Mouse (Mus musculus): ENCODE data around the gene Batf.

Gene Batf

DNA sequence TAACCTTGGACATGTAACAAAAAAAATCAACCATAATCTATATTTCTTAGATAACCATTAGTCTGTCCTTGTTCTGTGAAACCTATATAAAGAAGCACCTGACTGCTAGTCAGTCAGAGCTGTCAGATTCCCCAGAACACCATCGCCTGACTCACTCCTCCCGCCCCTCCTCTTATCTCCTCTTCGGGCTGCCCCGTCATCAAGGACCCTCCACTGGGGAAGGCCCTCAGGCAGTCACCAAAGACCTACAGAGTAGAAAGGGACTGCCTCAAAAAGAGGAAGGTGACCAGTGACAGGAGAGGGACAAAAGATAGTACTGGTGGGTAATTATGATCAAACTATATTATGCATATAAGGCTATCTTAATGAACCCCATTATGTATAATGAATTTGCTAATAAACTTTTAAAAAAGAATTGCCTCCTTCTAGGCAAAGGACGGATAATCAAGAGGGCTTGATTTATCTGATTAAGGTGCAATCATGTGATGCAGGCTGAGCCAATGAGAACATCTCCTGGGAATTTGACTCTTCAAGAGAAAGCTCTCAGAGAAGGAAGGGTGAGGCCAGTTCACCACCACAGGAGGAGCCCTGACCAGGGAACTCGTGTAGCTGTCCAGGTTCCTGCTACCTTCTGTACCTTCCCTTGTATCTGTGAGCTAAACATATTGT is 40.4 kb downstream of the Batf start:
- DNase-seq (ENCODE audit: low spot score in 2 of 2), result no peak

DNA sequence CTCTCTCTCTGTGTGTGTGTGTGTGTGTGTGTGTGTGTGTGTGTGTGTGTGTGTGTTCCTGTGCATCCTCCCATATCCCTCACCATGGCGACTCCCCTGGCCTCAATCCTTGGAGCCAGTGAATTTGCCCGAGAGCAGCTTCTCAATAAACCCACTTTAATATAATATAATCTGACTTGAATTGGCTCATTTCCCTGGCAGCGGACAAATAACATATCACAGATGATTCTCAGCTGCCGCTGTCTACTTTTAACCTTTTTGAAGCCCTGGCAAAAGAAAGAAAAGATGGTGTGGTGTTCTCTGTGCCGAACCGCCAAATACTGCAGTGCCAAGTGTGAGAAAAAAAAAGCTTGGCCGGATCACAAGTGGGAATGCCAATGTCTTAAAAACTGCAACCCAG is 41.7 kb downstream of the Batf start:
- no peak for DNase-seq (ENCODE audit: low spot score in 2 of 2)

DNA sequence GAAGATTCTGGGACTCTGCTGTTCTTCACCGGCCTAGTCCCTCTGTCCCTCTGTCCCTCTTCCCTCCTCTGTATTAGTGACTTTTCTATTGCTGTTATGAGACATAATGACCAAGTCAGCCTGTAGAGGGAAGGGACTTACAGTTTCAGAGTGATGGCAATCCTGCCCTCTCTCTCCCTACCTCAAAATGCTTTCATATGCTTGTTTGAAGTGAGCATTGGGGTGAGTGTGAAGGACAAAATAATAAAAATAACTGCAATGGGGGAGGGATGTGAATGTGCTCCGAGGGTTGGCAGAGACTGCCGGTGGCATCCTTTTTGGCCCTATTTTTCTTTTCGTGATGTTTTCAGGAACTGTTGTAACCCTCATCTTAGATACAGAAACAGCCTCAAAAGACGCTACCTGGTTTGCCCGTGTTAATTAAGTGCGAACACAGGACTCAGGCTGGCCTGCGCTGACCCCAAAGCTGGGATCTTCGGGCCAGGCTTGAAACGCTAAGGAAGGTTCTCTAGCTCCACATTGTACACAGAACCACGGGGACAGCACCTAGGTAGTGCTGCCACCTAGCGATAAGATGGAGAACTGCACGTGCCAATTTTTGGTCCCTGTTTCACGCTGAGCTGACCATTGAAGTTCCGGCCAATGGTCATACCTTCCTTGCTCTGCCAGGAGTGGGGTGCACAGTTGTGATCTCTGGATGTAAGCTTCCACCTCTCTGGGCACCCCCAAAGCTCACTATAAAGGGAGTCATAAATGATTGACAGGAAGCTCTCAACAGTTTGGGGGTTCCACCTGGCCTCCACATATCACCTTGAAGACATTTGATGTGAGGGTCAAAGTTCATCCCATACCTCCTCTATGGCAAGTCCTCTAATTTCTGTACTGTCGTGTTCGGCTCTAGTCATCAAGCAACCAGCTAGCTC is 42.8 kb downstream of the Batf start:
- peak in 1 of 2 experiments; percentile 59 for DNase-seq (ENCODE audit: low spot score in 2 of 2)

DNA sequence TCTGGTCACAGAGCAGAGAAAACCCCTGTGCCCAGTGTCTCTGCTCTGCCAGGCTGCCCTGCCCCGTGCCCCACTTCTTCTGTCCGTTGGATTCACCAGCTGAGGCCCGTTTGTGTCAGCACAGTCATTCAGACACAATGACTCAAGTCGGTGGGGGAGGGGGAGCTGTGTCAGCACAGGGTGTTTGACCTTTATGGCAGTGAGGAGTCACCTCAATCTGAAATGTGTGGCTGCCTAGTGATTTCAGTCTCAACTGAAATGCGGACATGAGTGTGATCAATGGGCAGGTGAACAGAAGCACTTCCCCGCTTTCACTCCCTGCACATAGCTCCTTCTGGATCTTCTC is 43.4 kb downstream of the Batf start:
- DNase-seq (ENCODE audit: low spot score in 2 of 2), result no peak

DNA sequence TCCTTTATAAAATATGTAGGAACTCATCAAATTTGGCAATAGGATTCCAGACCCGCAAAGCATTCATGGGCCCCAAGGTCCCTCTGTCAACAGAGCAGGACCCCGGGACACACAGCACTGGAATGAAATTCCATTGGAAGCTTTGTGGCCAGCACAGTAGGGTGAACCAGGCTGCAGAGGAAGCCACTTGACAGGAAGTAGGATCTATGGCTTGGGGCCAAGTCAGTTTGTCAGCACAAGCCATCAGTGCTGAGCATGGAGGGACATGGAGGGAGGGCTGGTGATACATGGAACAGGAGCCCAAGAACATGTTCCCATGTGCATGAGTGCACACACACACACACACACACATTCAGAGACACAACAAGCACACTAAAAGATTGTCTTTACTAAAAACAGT is 49.7 kb downstream of the Batf start:
- DNase-seq (ENCODE audit: low spot score in 2 of 2), result no peak

DNA sequence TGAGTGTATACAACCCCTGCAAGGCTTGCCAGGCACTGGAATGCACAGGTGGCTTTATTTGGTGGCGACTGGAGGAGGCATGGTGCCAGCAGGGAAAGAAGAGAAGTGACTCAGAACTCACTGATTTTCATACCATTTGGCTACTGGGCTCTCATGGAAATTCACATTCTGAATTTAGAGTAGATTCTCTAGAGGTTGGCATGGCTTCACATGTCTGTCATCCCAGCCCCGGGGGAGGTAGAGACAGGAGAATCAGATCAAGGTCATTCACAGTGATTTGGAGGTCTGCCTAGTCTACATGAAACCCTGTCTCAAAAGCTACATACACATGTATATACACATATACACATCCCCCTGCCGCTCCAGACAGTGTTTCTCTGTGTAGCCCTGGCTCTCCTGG is 50.5 kb downstream of the Batf start:
- no peak for DNase-seq (ENCODE audit: low spot score in 2 of 2)

DNA sequence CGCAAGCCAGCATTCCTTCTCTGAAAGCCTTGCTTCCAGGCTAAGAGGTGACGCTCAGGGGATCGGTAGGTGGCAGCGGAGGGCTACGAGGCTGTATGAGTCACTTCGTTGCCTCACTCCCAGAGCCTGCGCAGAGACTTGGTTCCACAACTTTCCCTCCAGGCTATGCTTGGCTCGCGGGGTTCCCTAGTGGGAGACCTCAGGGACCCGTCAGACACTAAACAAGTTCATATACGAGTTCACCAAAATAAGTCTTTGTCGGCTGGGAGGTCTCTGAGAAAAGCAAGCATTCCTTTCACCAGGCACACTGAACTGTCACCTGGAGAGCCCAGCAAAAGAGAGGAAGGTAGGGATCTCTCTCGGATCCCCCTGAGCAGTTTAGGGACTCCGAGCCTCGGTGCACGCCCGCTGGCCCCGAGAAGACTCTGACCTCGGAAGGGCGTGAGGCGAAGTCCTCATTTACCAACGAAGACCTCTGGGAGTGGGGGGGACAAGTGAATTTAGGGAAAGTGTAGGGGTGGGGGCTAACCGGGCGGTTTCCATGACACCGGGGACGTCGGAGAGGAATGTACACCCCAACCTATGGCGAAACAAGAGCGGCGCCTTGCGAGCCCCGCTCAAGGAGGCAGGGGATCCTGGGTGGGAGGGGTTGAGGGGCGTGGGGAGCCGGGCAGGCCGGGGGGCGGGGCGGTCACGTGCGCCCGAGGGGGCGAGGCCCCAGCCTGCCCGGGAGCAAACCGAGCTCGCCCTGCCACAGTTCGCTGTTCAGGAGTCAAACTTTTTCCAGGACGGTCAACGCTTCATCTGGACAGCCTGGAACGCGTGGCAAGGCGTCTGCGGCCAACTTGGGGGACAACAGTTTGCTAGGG is 59.6 kb downstream of the Batf start, which contains the start of gene Flvcr2:
Flvcr2 (plus strand) TSS at position 713 of the 869 bp plus-strand sequence.
- DNase-seq (ENCODE audit: low spot score in 2 of 2), result peak; percentile 37 to 75

DNA sequence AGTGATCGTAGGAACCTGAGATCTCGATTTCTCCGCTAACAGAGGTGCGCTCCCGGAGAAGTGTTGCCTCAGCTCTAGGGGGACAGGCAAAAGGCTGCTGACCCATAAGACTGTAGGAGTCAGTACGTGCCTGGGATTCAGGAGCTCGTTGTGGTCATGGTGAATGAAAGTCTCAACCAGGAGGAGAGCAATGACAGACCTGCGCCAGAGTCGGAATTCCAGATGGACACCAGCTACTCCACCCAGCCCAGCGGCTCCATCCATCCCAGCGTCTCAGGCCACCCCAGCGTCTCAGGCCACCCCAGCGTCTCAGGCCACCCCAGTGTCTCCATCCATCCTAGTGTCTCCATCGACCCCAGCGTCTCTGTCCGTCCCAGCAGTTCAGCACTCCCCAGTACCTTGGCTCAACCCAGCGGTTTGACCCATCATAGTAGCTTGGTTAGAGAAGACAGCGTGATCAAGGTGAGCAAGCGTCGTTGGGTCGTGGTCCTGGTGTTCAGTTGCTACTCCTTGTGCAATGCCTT is 60.3 kb downstream of the Batf start:
- DNase-seq (ENCODE audit: low spot score in 2 of 2), result no peak

DNA sequence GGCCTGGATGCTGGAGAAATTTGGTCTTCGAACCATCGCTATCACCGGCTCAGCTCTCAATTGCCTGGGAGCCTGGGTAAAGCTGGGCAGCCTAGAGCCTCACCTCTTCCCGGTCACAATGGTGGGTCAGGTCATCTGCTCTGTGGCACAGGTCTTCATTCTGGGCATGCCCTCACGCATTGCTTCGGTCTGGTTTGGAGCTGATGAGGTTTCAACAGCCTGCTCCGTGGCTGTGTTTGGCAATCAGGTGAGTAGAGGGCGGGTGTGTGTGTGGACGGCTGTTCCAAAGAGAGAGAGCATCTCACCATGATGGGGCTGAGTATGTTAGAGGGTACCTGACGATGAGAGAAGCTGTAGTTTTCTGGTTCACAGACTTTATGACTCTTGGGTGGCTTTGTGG is 60.9 kb downstream of the Batf start:
- DNase-seq (ENCODE audit: low spot score in 2 of 2), result no peak

DNA sequence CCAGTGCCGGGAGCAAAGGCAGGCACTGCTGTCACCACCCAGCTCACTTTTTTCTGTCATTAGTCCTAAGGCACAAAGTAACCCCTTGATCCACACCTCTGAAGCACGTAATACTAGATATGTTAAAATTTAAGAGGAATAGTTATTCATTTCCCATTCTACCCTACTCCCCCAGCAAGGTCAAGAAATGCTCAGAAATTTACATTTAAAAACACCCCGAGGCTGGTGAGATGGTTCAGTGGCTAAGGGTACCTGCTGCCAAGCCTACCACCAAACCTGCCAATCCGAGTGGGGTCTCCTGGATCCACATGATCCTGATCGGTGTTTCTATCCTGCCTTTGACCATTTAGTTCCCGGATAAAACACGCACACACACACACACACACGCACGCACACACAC is 63.4 kb downstream of the Batf start:
- no peak for DNase-seq (ENCODE audit: low spot score in 2 of 2)

DNA sequence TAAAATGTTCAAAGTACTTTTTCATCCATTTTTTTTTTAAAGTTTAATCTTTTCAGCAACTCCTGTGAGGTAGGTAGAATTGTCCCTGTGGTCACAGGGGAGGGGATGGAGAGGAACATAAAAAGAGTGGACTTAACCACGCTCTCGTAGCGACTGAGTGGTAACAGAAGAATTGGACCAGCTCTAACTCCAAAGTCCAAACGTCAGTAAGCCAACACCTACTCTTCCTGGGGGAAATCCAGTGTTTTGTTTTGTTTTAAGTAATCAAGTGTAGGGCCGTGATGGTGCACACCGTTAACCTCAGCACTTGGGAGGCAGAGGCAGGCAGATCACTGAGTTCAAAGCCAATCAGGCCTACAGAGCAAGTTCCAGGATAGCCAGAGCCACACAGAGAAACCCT is 65.6 kb downstream of the Batf start:
- DNase-seq (ENCODE audit: low spot score in 2 of 2), result no peak

DNA sequence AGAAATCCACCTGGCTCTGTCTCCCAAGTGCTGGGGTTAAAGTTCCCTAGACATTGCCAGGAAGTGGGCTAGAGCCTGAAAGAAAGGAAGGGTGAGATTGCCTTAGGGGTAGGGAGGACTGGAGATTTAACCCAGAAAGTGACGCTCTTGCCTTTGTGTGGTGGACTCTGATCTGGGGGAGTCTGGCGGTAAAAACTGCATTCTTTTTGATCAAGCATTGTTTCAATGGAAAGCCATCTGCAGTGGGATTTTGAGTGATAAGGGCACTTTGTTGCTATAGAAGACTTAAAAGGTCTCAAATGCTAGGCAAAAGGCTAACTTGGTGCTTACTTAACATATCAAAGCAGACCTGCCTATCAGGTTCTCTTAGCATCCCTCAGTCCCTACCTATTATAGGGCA is 66.8 kb downstream of the Batf start:
- no peak for DNase-seq (ENCODE audit: low spot score in 2 of 2)

DNA sequence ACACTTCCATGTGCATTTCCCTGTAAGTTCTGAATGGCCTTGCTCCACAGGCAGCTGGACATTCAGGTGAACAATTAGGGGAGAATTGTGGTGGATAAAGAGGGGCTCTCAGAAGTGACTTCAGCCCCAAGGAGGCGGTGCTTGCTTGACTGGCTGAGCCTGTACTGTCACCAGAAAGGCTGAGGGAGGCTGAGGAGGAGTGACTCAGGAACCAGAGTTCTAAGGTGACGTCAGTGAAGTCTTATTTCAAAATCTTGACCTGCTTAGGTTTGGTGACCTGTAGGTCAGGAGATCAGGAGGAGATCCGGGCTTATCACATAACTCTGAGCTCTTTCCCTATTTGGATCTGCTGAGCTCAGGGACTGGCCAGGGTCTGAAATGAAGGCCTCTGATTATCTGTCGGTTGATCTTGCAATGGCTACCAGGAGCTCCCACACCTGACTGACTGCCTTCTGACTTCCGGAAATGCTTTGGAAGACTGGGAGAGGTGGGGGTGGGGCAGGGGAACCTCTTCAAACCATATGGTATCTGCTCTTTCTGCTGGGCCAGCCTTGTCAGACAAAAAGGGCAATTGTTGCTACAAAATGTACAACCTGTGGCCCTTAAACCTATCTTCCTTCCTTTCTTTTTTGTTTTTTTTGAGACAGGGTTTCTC is 68.3 kb downstream of the Batf start:
- DNase-seq (ENCODE audit: low spot score in 2 of 2), result no peak

DNA sequence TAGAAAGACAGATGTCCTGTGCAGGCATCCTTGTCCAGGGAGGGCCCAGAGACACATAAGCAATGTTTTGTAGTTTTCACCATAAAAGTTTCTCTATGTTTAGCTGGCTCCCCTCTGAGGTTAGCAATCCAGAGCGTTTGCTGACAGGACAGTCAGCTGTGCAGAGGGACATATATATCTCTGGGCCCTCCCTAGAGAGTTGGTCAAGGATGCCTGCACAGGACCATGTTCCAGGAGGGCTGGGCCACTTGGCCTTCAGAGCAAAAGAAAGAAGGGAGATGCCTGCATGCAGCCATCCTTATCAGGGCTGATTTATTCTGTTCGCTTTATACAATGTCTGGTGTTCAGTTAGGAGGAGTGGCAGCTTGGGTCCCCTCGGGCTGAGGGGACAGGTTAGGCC is 70.0 kb downstream of the Batf start:
- DNase-seq (ENCODE audit: low spot score in 2 of 2), result no peak

DNA sequence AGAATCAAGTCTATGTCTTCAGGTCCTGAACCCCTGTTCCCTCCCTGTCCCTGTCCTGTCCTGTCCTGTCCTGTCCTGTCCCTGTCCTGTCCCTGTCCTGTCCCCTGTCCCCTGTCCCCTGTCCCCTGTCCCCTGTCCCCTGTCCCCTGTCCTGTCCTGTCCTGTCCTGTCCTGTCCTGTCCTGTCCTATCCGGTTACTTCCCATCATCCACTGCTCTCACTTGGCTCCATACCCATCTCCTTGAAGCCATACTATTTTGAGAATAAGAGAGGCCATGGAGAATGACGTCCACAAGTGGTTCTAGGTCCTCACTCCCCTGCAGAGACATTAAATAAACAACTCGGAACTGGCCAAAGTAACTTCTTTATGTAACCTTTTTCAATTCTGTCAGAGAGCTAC is 70.6 kb downstream of the Batf start:
- no peak for DNase-seq (ENCODE audit: low spot score in 2 of 2)
